In genomic region chr3:96104261-96105065, GRCm38 (mm10) we compare ENCODE assay signal across 8 mouse cellular contexts. TPM values are rescaled to one million over a fixed set of nuclear protein-coding genes. Genes with fewer than 3 reads are reported as not detected.
DNase-seq lines count a peak whose midpoint lies in the region; ATAC-seq lines count a peak whose summit lies in the region.

Gene Otud7b, plus strand, starts transcription at chr3:96104527.

- peak; percentile 90 for DNase-seq in MN1 (ENCODE audit: low spot score)
- DNase-seq in cerebellum, adult 9-10 months = peak; percentile 79
- DNase-seq in frontal cortex, adult 2 months (ENCODE audit: extremely low spot score in 1 of 2, low spot score in 1 of 2) = peak; percentile 20 to 59
- peak; percentile 91 for DNase-seq in hindbrain, embryonic 11.5 days (ENCODE audit: low spot score)
- peak; percentile 57 to 64 for DNase-seq in layer of hippocampus, postnatal 25 days (ENCODE audit: extremely low spot score in 1 of 2, low spot score in 1 of 2)
- DNase-seq in lung, postnatal 14 days = peak; percentile 82
- DNase-seq in retina, adult 2 months (ENCODE audit: low read depth, low spot score) = peak; percentile 76
- DNase-seq in thymus, postnatal 36 days = peak; percentile 69 to 70

- ATAC-seq in hindbrain, embryonic 11.5 days (ENCODE audit: low FRiP score) = peak; percentile 91

- H3K4me3 ChIP-seq in hindbrain, embryonic 11.5 days (ENCODE audit: low read depth, low read length) = peak within 1 kb of the TSS; percentile 89

- peak within 1 kb of the TSS; percentile 82 for H3K9ac ChIP-seq in hindbrain, embryonic 11.5 days (ENCODE audit: low read depth, low read length)

- H3K4me2 ChIP-seq in hindbrain, embryonic 11.5 days (replicated peaks; ENCODE audit: low read depth, low read length) = peak within 1 kb of the TSS; percentile 83

- H3K27me3 ChIP-seq in hindbrain, embryonic 11.5 days (ENCODE audit: control insufficient read depth, insufficient read depth, low read length) = no peaks in the 10 kb centered on the region

- peak within 1 kb of the TSS; percentile 85 for H3K27ac ChIP-seq in hindbrain, embryonic 11.5 days (ENCODE audit: low read depth, low read length)

- WGBS in hindbrain, embryonic 11.5 days = under 1% methylated on average over 73 of the region's 84 CpGs

- H3K36me3 ChIP-seq in hindbrain, embryonic 11.5 days (ENCODE audit: control insufficient read depth, insufficient read depth, low read length) = no peaks in the 10 kb centered on the region

- H3K9me3 ChIP-seq in hindbrain, embryonic 11.5 days (ENCODE audit: control insufficient read depth, low read length) = no peaks in the 10 kb centered on the region

- H3K4me1 ChIP-seq in hindbrain, embryonic 11.5 days (replicated peaks; ENCODE audit: control insufficient read depth, insufficient read depth, low read length) = 0 out of 2 replicates have a peak, but pooled peaks cover 2% of the 10 kb centered on the region

RNA-seq across cellular contexts. Expression of gene Otud7b, which starts in this region (rescaled TPM):
- 16.2 and 17.6 TPM in 2 replicates for polyA plus RNA-seq in frontal cortex, adult 2 months (2012; rRNA removed)
- 10.0 and 10.8 TPM in 2 replicates for polyA plus RNA-seq in hindbrain, embryonic 11.5 days (2014; fragmentation: Nextera tagmentation; extraction: Ambion mirVana)
- total RNA-seq in layer of hippocampus, postnatal 25 days (2021) = 10 to 100 TPM; 31.9 to 33.6 TPM

Comparison
In these comparisons a context has a peak if more than half of its experiments do, and no peak if none do; other contexts are left out.
1. Peak in every context shown above with its lines: DNase-seq, ATAC-seq, H3K4me3 ChIP-seq and H3K27ac ChIP-seq.
2. DNase-seq: peak in every context shown above with its lines; median percentile 91 in hindbrain, embryonic 11.5 days; 90 in MN1; 82 in lung, postnatal 14 days; 79 in cerebellum, adult 9-10 months; 76 in retina, adult 2 months; 70 in thymus, postnatal 36 days; 60 in layer of hippocampus, postnatal 25 days; 40 in frontal cortex, adult 2 months.